Mouse (Mus musculus): ENCODE results near the gene Sapcd1.

Gene Sapcd1

DNA sequence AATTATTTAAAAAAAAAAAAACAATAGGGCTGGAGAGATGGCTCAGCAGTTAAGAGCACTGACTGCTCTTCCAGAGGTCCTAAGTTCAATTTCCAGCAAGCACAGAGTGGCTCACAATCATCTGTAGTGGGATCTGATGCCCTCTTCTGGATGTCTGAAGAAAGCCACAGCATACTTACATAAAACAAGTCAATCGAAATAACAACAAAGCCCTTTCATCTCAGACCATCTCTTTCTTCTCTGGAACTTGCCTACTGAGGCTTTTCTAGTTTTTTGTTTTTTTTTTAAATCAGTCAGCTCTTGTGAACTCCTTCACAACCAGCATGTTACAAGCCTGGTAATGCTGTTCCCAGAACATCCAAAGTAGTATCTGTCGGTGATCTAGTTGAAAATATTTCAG is 47.2 kb downstream of the Sapcd1 start:
- DNase-seq (ENCODE audit: low read depth) = no peak

DNA sequence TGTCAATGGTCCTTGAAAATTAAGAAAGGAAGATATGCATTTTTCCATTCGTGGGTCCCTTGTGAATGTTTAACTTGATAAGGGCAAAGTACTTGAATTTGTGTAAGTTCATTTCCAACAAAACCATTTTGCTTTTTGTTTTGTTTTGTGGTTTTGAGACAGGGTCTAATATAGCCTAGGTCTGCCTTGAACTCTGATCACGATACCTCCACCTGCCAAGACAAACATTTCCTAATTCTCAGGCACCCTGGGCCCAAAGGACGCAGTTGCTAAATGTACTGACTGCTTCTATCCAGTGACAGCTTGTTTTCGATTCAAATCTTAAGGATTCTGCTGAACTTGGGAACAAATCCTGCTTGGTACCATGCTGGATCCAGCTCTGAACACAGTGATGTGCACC is 48.2 kb downstream of the Sapcd1 start:
- DNase-seq (ENCODE audit: low read depth) = no peak

DNA sequence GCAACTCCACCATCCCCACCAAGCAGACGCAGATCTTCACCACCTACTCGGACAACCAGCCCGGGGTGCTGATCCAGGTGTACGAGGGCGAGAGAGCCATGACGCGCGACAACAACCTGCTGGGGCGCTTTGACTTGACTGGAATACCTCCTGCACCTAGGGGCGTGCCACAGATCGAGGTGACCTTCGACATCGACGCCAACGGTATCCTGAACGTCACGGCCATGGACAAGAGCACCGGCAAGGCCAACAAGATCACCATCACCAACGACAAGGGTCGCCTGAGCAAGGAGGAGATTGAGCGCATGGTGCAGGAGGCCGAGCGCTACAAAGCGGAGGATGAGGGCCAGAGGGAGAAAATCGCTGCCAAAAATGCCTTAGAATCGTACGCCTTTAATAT is 49.6 kb downstream of the Sapcd1 start:
- DNase-seq (ENCODE audit: low read depth) = no peak

GRCm38 (mm10) chr17:34977000-34977399 is 50.8 kb downstream of the Sapcd1 start:
- DNase-seq (ENCODE audit: low read depth) = no peak
